Mouse (Mus musculus): ENCODE results near the gene Pik3c2g. TPM values are rescaled to one million over a fixed set of nuclear protein-coding genes. Genes with fewer than 3 reads are reported as not detected.

Gene Pik3c2g
- total RNA-seq, 2 experiments from 2014 or later: 0.28 to 0.43 TPM

- intact Hi-C loops (cut with DNase I): no loop called here
- no peak for DNase-seq (ENCODE audit: extremely low spot score in 1 of 2, low spot score in 2 of 2)
These were observed 384.7 kb downstream of the Pik3c2g start for GRCm38 (mm10) chr6:139971608-139972298.

GRCm38 (mm10) chr6:139974668-139975067 lies 387.6 kb downstream of the Pik3c2g start:
- intact Hi-C loops (cut with DNase I): no loop called here
- DNase-seq (ENCODE audit: extremely low spot score in 1 of 2, low spot score in 2 of 2): no peak

- intact Hi-C loops (cut with DNase I): no loop called here
- DNase-seq (ENCODE audit: extremely low spot score in 1 of 2, low spot score in 2 of 2): no peak
These were observed 391.1 kb downstream of the Pik3c2g start for GRCm38 (mm10) chr6:139978114-139978513.

DNA sequence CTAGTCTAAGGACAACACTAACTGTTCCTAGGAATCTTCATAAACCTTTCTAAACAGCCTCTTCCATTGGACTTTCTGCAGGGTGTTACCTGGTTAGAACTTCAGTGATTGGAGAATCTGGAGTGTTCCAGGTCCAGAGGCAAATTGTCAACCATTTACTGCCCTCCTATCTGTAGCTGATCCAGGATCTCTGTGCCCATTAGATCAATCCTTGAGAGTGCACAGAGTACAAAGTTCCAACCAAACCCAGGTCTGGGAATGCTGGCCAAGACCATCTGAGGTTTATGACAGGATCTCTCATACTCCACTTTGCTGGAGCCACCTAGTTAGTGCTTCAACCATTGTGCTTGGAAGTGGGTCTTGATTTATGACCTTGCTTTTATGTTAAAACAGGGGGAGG lies 394.0 kb downstream of the Pik3c2g start:
- intact Hi-C loops (cut with DNase I): no loop called here

GRCm38 (mm10) chr6:139984069-139984468 lies 397.0 kb downstream of the Pik3c2g start:
- intact Hi-C loops (cut with DNase I): no loop called here
- DNase-seq (ENCODE audit: extremely low spot score in 1 of 2, low spot score in 2 of 2): no peak

More for the DNA sequence above, 394.0 kb downstream of the Pik3c2g start:
- no peak for DNase-seq (ENCODE audit: extremely low spot score in 1 of 2, low spot score in 2 of 2)

GRCm38 (mm10) chr6:139986564-139986963 lies 399.5 kb downstream of the Pik3c2g start:
- no peak for DNase-seq (ENCODE audit: extremely low spot score in 1 of 2, low spot score in 2 of 2)
- intact Hi-C loops (cut with DNase I): no loop called here

DNA sequence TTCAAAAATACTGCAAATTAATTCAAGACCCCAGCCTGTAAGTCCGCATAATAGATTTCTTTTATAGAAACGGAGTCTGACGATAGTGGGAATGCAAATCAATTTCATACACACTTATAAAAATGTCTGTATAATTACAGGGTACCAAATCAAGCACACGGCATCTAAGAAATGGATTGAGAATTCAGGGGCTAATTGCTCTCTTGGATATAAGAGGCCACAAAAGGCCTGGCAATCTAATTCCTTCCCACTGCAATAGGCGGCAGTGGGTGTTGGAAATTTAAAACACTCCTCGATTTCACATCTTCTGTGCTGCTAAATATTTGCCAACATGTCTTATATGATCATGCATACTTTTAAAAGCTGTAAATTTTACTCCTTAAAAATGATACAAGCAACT lies 402.1 kb downstream of the Pik3c2g start:
- intact Hi-C loops (cut with DNase I): no loop called here
- DNase-seq (ENCODE audit: extremely low spot score in 1 of 2, low spot score in 2 of 2): no peak

- intact Hi-C loops (cut with DNase I): no loop called here
- DNase-seq (ENCODE audit: extremely low spot score in 1 of 2, low spot score in 2 of 2): no peak
These were observed 402.6 kb downstream of the Pik3c2g start for GRCm38 (mm10) chr6:139989597-139989996.

GRCm38 (mm10) chr6:140005181-140005580 lies 418.2 kb downstream of the Pik3c2g start:
- intact Hi-C loops (cut with DNase I): no loop called here
- DNase-seq (ENCODE audit: extremely low spot score in 1 of 2, low spot score in 2 of 2): no peak

Other genes starting within 250 kb of the Pik3c2g start
- not detected for gene Rergl, start 85.2 kb upstream of the Pik3c2g start, total RNA-seq (2021)